Mouse (Mus musculus): ENCODE measurements around the gene Hist2h2aa2. TPM values are rescaled to one million over a fixed set of nuclear protein-coding genes. Genes with fewer than 3 reads are reported as not detected.
"Not testable (repeated sequence)": the region's sequence is repeated elsewhere in the genome, so short reads cannot be mapped to it uniquely, and the experiment has no call there.

Hist2h2aa2 gene
- total RNA-seq, 1 experiment: 2,531 TPM

DNA sequence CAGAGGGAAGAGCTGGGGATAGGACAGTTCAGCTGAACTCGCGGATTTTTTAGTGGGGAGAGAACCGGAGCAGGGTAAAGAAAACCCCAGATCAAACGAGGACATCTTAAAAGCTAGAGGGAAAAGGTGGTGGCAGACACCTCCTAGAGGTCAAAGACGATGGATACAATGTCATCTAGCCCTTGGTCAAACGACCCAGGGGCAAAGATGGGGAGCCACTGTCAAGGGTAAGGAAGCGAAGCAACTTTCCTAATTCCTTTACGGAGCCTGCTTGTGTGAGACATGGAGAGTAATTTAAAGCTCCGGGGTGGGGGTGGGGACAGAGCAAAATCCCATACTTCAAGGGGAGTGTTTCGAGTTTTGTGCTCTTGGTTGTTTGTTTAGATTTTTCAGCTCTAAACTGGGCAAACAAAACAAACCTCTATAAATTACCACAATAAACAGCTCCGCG lies 20.9 kb downstream of the Hist2h2aa2 start:
- Histone ChIP-seq H3K27ac (ENCODE audit: insufficient read depth, low read depth, low read length, poor library complexity, severe bottlenecking) (peak overlapping the region; percentile 83), H3K9me3 (ENCODE audit: control insufficient read depth, insufficient read depth, low read depth, low read length) (no peaks in the 10 kb centered on the region), H3K4me1 (ENCODE audit: control insufficient read depth in 2 of 2, insufficient read depth in 2 of 2, low read length in 2 of 2, poor library complexity in 1 of 2) (peaks cover 0 to 3% of the 10 kb centered on the region in 2 experiments; a peak in 2 of 4 replicates), H3K9ac (ENCODE audit: insufficient read depth, low read depth, low read length, poor library complexity, severe bottlenecking) (peak overlapping the region; percentile 77), H3K36me3 (ENCODE audit: control insufficient read depth, insufficient read depth, low read length, poor library complexity, severe bottlenecking) (no peaks in the 10 kb centered on the region), H3K4me3 (ENCODE audit: insufficient read depth in 1 of 2, low read depth in 1 of 2, low read length in 2 of 2, poor library complexity in 1 of 2, severe bottlenecking in 1 of 2) (peak overlapping the region; percentile 59 to 68)
- in situ Hi-C loops (cut with MboI; ENCODE audit: low sequenced_read_pairs in 2 of 2, unreplicated experiment in 2 of 2): no loop called here
- no peak for DNase-seq (ENCODE audit: low read depth, low spot score)
- TF ChIP-seq MAFK (IDR thresholded peaks at IDR 0.05; ENCODE audit: insufficient read depth, low read depth, low read length) (no peak), ZC3H11A (IDR thresholded peaks at IDR 0.05; ENCODE audit: borderline replicate concordance, low read depth, low read length) (0 out of 2 replicates have a peak, but pooled peaks have one; percentile 3), CHD2 (IDR thresholded peaks at IDR 0.05; ENCODE audit: low read depth, low read length) (peak; percentile 14; the same call in 1 of the 2 replicates), ZNF384 (IDR thresholded peaks at IDR 0.05; ENCODE audit: low read depth, low read length) (no peak), HCFC1 (IDR thresholded peaks at IDR 0.05; ENCODE audit: borderline replicate concordance, insufficient read depth, low read length) (no peak)

DNA sequence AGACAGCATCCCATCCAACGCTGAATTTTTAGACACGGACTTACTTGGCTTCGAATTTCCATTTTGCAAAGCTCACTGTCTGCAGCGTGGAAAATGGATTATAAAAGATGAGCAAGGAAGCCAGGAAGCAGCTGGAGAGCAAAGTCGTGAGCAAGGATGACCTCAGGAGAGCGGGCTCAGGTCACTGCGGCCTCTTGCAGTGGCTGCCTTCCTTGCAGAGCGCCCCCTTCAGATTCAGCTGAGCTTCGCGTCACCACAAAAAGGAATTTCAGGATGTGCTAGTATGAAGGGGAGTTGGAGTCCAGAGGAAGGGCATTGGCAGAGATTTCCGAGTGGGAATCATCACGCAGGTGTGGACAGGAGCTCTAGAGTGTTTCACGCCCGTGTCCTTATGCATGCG lies 30.8 kb downstream of the Hist2h2aa2 start:
- no peak overlapping the region for H3K27ac ChIP-seq (ENCODE audit: insufficient read depth, low read depth, low read length, poor library complexity, severe bottlenecking)
- peaks cover 0 to 2% of the 10 kb centered on the region in 2 experiments; a peak in 1 of 4 replicates for H3K4me1 ChIP-seq (ENCODE audit: control insufficient read depth in 2 of 2, insufficient read depth in 2 of 2, low read length in 2 of 2, poor library complexity in 1 of 2)
- H3K36me3 ChIP-seq (ENCODE audit: control insufficient read depth, insufficient read depth, low read length, poor library complexity, severe bottlenecking): no peaks in the 10 kb centered on the region
- no peak for DNase-seq (ENCODE audit: low read depth, low spot score)
- H3K4me3 ChIP-seq (ENCODE audit: insufficient read depth in 1 of 2, low read depth in 1 of 2, low read length in 2 of 2, poor library complexity in 1 of 2, severe bottlenecking in 1 of 2): no peak overlapping the region
- TF ChIP-seq HCFC1 (IDR thresholded peaks at IDR 0.05; ENCODE audit: borderline replicate concordance, insufficient read depth, low read length) (no peak), ZC3H11A (IDR thresholded peaks at IDR 0.05; ENCODE audit: borderline replicate concordance, low read depth, low read length) (no peak), CHD2 (IDR thresholded peaks at IDR 0.05; ENCODE audit: low read depth, low read length) (no peak), MAFK (IDR thresholded peaks at IDR 0.05; ENCODE audit: insufficient read depth, low read depth, low read length) (no peak), ZNF384 (IDR thresholded peaks at IDR 0.05; ENCODE audit: low read depth, low read length) (no peak)
- no peak overlapping the region for H3K9ac ChIP-seq (ENCODE audit: insufficient read depth, low read depth, low read length, poor library complexity, severe bottlenecking)
- H3K9me3 ChIP-seq (ENCODE audit: control insufficient read depth, insufficient read depth, low read depth, low read length): no peaks in the 10 kb centered on the region
- in situ Hi-C loops (cut with MboI; ENCODE audit: low sequenced_read_pairs in 2 of 2, unreplicated experiment in 2 of 2): no loop called here

DNA sequence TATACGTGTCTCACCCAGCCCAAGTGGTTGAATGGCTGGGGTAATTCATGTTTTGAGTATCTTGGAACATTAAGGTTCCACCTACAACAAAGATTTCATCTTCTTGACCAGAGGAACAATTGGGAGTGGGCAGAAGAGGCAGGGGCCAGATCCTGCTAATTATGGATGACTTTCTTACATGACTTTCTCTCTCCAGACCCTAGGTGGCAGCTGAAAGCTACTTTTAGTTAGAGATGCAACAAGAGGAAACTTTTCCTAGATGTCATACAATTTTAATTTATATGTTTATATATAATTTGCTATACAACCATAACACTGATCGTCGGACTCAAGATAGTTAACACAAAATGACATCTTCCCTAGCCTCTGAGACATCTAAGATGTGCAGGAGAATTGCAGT lies 32.3 kb downstream of the Hist2h2aa2 start:
- H3K36me3 ChIP-seq (ENCODE audit: control insufficient read depth, insufficient read depth, low read length, poor library complexity, severe bottlenecking): no peaks in the 10 kb centered on the region
- H3K9ac ChIP-seq (ENCODE audit: insufficient read depth, low read depth, low read length, poor library complexity, severe bottlenecking): no peak overlapping the region
- H3K27ac ChIP-seq (ENCODE audit: insufficient read depth, low read depth, low read length, poor library complexity, severe bottlenecking): no peak overlapping the region
- no peak overlapping the region for H3K4me3 ChIP-seq (ENCODE audit: insufficient read depth in 1 of 2, low read depth in 1 of 2, low read length in 2 of 2, poor library complexity in 1 of 2, severe bottlenecking in 1 of 2)
- TF ChIP-seq CHD2 (IDR thresholded peaks at IDR 0.05; ENCODE audit: low read depth, low read length) (no peak), HCFC1 (IDR thresholded peaks at IDR 0.05; ENCODE audit: borderline replicate concordance, insufficient read depth, low read length) (no peak), MAFK (IDR thresholded peaks at IDR 0.05; ENCODE audit: insufficient read depth, low read depth, low read length) (no peak), ZC3H11A (IDR thresholded peaks at IDR 0.05; ENCODE audit: borderline replicate concordance, low read depth, low read length) (no peak), ZNF384 (IDR thresholded peaks at IDR 0.05; ENCODE audit: low read depth, low read length) (no peak)
- no peaks in the 10 kb centered on the region for H3K9me3 ChIP-seq (ENCODE audit: control insufficient read depth, insufficient read depth, low read depth, low read length)
- H3K4me1 ChIP-seq (ENCODE audit: control insufficient read depth in 2 of 2, insufficient read depth in 2 of 2, low read length in 2 of 2, poor library complexity in 1 of 2): peaks cover 0 to 2% of the 10 kb centered on the region in 2 experiments; a peak in 1 of 4 replicates
- in situ Hi-C loops (cut with MboI; ENCODE audit: low sequenced_read_pairs in 2 of 2, unreplicated experiment in 2 of 2): no loop called here
- no peak for DNase-seq (ENCODE audit: low read depth, low spot score)

DNA sequence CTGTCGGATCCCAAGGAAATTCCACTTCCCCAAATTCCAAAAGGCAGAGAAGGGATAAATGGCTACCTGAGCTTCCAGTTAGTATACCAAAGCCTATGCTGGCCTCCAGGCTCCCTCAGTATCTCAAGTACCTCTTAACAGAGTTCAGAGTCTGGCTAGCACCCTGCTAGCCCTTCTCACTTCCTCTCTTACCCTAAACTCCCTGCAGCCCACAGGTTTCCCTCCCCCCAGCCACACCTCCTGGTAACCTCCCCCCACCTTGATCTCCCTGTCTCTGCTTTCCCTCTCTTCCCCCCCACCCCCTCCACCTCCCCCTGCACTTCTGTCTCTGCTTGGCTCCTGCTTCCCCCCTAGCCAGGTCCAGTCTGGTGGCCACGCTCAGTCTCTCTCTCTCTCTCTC lies 40.3 kb downstream of the Hist2h2aa2 start:
- in situ Hi-C loops (cut with MboI; ENCODE audit: low sequenced_read_pairs in 2 of 2, unreplicated experiment in 2 of 2): no loop called here
- Histone ChIP-seq H3K9me3 (ENCODE audit: control insufficient read depth, insufficient read depth, low read depth, low read length) (no peaks in the 10 kb centered on the region), H3K9ac (ENCODE audit: insufficient read depth, low read depth, low read length, poor library complexity, severe bottlenecking) (no peak overlapping the region), H3K36me3 (ENCODE audit: control insufficient read depth, insufficient read depth, low read length, poor library complexity, severe bottlenecking) (no peaks in the 10 kb centered on the region), H3K4me1 (ENCODE audit: control insufficient read depth in 2 of 2, insufficient read depth in 2 of 2, low read length in 2 of 2, poor library complexity in 1 of 2) (peaks cover 0 to 3% of the 10 kb centered on the region in 2 experiments; a peak in 1 of 4 replicates), H3K27ac (ENCODE audit: insufficient read depth, low read depth, low read length, poor library complexity, severe bottlenecking) (no peak overlapping the region), H3K4me3 (ENCODE audit: insufficient read depth in 1 of 2, low read depth in 1 of 2, low read length in 2 of 2, poor library complexity in 1 of 2, severe bottlenecking in 1 of 2) (no peak overlapping the region)
- no peak for DNase-seq (ENCODE audit: low read depth, low spot score)
- TF ChIP-seq ZC3H11A (IDR thresholded peaks at IDR 0.05; ENCODE audit: borderline replicate concordance, low read depth, low read length) (no peak), MAFK (IDR thresholded peaks at IDR 0.05; ENCODE audit: insufficient read depth, low read depth, low read length) (no peak), HCFC1 (IDR thresholded peaks at IDR 0.05; ENCODE audit: borderline replicate concordance, insufficient read depth, low read length) (no peak)

DNA sequence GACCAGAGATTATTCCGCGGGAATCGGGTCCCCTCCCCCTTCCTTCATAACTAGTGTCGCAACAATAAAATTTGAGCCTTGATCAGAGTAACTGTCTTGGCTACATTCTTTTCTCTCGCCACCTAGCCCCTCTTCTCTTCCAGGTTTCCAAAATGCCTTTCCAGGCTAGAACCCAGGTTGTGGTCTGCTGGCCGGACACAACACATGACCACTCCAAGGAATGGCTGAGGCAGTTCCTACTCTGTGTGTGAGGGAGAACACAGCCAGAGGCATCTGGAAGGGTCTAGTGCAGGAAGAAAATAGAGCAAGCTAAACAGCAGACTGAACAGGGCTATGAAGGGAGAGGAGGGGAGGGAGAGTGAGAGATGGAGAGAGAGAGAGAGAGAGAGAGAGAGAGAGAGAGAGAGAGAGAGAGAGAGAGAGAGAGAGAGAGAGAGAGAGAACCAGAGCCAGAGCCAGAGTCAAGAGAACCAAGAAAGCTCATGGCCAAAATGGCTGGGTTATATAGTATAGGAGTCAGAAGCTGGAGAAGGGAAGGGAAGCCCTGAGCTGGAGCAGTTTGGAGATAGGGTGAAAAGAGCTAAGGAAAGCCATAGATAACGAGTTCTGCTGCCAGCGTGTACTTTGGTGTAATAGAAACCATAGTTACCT lies 41.4 kb downstream of the Hist2h2aa2 start:
- DNase-seq (ENCODE audit: low read depth, low spot score); H3K9ac ChIP-seq (ENCODE audit: insufficient read depth, low read depth, low read length, poor library complexity, severe bottlenecking); H3K9me3 ChIP-seq (ENCODE audit: control insufficient read depth, insufficient read depth, low read depth, low read length); H3K4me1 ChIP-seq (ENCODE audit: control insufficient read depth in 2 of 2, insufficient read depth in 2 of 2, low read length in 2 of 2, poor library complexity in 1 of 2); H3K27ac ChIP-seq (ENCODE audit: insufficient read depth, low read depth, low read length, poor library complexity, severe bottlenecking); H3K36me3 ChIP-seq (ENCODE audit: control insufficient read depth, insufficient read depth, low read length, poor library complexity, severe bottlenecking); in situ Hi-C loops (cut with MboI; ENCODE audit: low sequenced_read_pairs in 2 of 2, unreplicated experiment in 2 of 2); H3K4me3 ChIP-seq (ENCODE audit: insufficient read depth in 1 of 2, low read depth in 1 of 2, low read length in 2 of 2, poor library complexity in 1 of 2, severe bottlenecking in 1 of 2): not testable (repeated sequence)

Measured in ES-E14 (cell line).